Mouse (Mus musculus) embryonic fibroblast, embryonic 13.5 days (primary cell): ENCODE measurements at regions not wholly inside any gene's neighbourhood (a gene's known extent, or its start where the extent isn't known, plus 50 kb on each side); places are given as distances from the start of the nearest gene placed in this dataset.

Experiments
- CTCF ChIP-seq: IDR thresholded peaks from 2 replicates; pipeline ENCODE4 v1.5.1; 2011; ENCODE audit warnings: mild to moderate bottlenecking, control low read depth, low read length, moderate library complexity, borderline replicate concordance; ENCODE audit not compliant: insufficient read depth
- POLR2A ChIP-seq: IDR thresholded peaks from 2 replicates; pipeline ENCODE4 v1.6.1; 2011; ENCODE audit warnings: low read depth, mild to moderate bottlenecking, control low read depth, low read length, moderate library complexity

DNA sequence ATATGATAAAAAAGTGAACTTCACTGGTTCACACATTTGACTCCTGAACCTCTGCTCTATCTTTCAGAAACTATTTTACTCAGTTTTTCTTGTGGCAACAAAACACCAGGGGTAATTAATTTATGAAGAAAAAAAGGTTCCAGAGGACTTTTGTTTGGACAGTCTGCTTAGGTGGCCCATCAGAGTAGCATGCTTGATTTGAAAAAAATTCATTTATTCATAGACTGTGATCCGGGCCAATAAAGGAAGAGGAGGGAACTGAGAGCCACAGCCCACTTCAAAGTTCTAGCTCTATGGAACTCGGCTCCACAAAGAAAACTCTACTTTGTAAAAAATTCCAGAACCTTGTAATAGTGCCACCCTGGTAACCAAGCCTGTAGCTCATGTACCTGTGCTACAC is 248.8 kb downstream of the Etv1 start:
- no peak for TF ChIP-seq POLR2A
- TF ChIP-seq CTCF: no peak
